Mouse (Mus musculus): ENCODE results near the gene Rcc1l.
A peak's percentile ranks its signal among the peaks of the same experiment; 100 is the strongest.

The Rcc1l gene

GRCm38 (mm10) chr5:134176169-134176881 lies at the start of gene Rcc1l:
Gene Rcc1l, minus strand, starts transcription at chr5:134176774.
- DNase-seq (ENCODE audit: low read depth in 1 of 2, low spot score in 2 of 2), result peak; percentile 62 to 67

GRCm38 (mm10) chr5:134225110-134225901 lies 48.7 kb upstream of the Rcc1l start:
- no peak for DNase-seq (ENCODE audit: low read depth in 1 of 2, low spot score in 2 of 2)

GRCm38 (mm10) chr5:134221708-134222150 lies 45.2 kb upstream of the Rcc1l start:
- DNase-seq (ENCODE audit: low read depth in 1 of 2, low spot score in 2 of 2), result no peak

GRCm38 (mm10) chr5:134221278-134221677 lies 44.7 kb upstream of the Rcc1l start:
- no peak for DNase-seq (ENCODE audit: low read depth in 1 of 2, low spot score in 2 of 2)

GRCm38 (mm10) chr5:134217900-134218299 lies 41.3 kb upstream of the Rcc1l start:
- no peak for DNase-seq (ENCODE audit: low read depth in 1 of 2, low spot score in 2 of 2)

GRCm38 (mm10) chr5:134214021-134214806 lies 37.6 kb upstream of the Rcc1l start:
- DNase-seq (ENCODE audit: low read depth in 1 of 2, low spot score in 2 of 2), result no peak

- DNase-seq (ENCODE audit: low read depth in 1 of 2, low spot score in 2 of 2), result no peak
Observed at GRCm38 (mm10) chr5:134209931-134210554, 33.5 kb upstream of the Rcc1l start.

GRCm38 (mm10) chr5:134206721-134207120 lies 30.1 kb upstream of the Rcc1l start:
- no peak for DNase-seq (ENCODE audit: low read depth in 1 of 2, low spot score in 2 of 2)

GRCm38 (mm10) chr5:134193664-134194063 lies 17.1 kb upstream of the Rcc1l start:
- DNase-seq (ENCODE audit: low read depth in 1 of 2, low spot score in 2 of 2), result no peak

GRCm38 (mm10) chr5:134188571-134188970 lies 12.0 kb upstream of the Rcc1l start:
- no peak for DNase-seq (ENCODE audit: low read depth in 1 of 2, low spot score in 2 of 2)

- DNase-seq (ENCODE audit: low read depth in 1 of 2, low spot score in 2 of 2), result peak; percentile 59 to 66
Observed at GRCm38 (mm10) chr5:134186961-134187731, 10.6 kb upstream of the Rcc1l start.

GRCm38 (mm10) chr5:134186059-134186458 lies 9.5 kb upstream of the Rcc1l start:
- no peak for DNase-seq (ENCODE audit: low read depth in 1 of 2, low spot score in 2 of 2)

GRCm38 (mm10) chr5:134183880-134184808 lies 7.6 kb upstream of the Rcc1l start, which contains the start of gene Gtf2ird2:
Gene Gtf2ird2, plus strand, starts transcription at chr5:134184019.
- peak; percentile 95 to 96 for DNase-seq (ENCODE audit: low read depth in 1 of 2, low spot score in 2 of 2)

GRCm38 (mm10) chr5:134183162-134183561 lies 6.6 kb upstream of the Rcc1l start:
- DNase-seq (ENCODE audit: low read depth in 1 of 2, low spot score in 2 of 2), result no peak

- no peak for DNase-seq (ENCODE audit: low read depth in 1 of 2, low spot score in 2 of 2)
Observed at GRCm38 (mm10) chr5:134182735-134183134, 6.2 kb upstream of the Rcc1l start.

- no peak for DNase-seq (ENCODE audit: low read depth in 1 of 2, low spot score in 2 of 2)
Observed at GRCm38 (mm10) chr5:134182172-134182571, 5.6 kb upstream of the Rcc1l start.

GRCm38 (mm10) chr5:134179871-134180270 lies 3.3 kb upstream of the Rcc1l start:
- peak in 1 of 2 experiments; percentile 73 for DNase-seq (ENCODE audit: low read depth in 1 of 2, low spot score in 2 of 2)

- no peak for DNase-seq (ENCODE audit: low read depth in 1 of 2, low spot score in 2 of 2)
Observed at GRCm38 (mm10) chr5:134178536-134178935, 2.0 kb upstream of the Rcc1l start.

- DNase-seq (ENCODE audit: low read depth in 1 of 2, low spot score in 2 of 2), result no peak
Observed at GRCm38 (mm10) chr5:134175696-134176095, 878 bp downstream of the Rcc1l start.
